8 mouse cellular contexts compared by ENCODE assay signal in genomic region chr15:52808622-52809021, GRCm38 (mm10).
DNase-seq lines count a peak whose midpoint lies in the region; ATAC-seq and TF ChIP-seq lines count a peak whose summit lies in the region.

No protein-coding gene starts in this region.

- TF ChIP-seq CTCF in intestine, postnatal 0 days (IDR thresholded peaks at IDR 0.05; ENCODE audit: low read depth): peak; percentile 53

- H3K4me1 ChIP-seq in intestine, postnatal 0 days (replicated peaks; ENCODE audit: control insufficient read depth, insufficient read depth, low read length): no peaks in the 10 kb centered on the region
- H3K4me1 ChIP-seq in intestine, embryonic 16.5 days (ENCODE audit: control insufficient read depth, insufficient read depth, low read length): no peaks in the 10 kb centered on the region
- no peaks in the 10 kb centered on the region for H3K4me1 ChIP-seq in forebrain, embryonic 10.5 days

- 76% methylated on average over 3 of the region's 3 CpGs for WGBS in intestine, postnatal 0 days
- 76% methylated on average over 3 of the region's 3 CpGs for WGBS in intestine, embryonic 16.5 days
- 79% methylated on average over 3 of the region's 3 CpGs for WGBS in forebrain, embryonic 10.5 days

- no peak for ATAC-seq in intestine, postnatal 0 days
- ATAC-seq in intestine, embryonic 16.5 days: no peak
- ATAC-seq in megakaryocyte, adult 5-6 weeks (ENCODE audit: poor library complexity, severe bottlenecking): no peak

- no peak overlapping the region for H3K4me2 ChIP-seq in intestine, postnatal 0 days (replicated peaks; ENCODE audit: low read depth)
- no peak overlapping the region for H3K4me2 ChIP-seq in intestine, embryonic 16.5 days (ENCODE audit: low read depth, low read length)

- H3K9ac ChIP-seq in intestine, postnatal 0 days (ENCODE audit: low read depth, low read length): no peak overlapping the region
- H3K9ac ChIP-seq in intestine, embryonic 16.5 days (ENCODE audit: low read depth, low read length): no peak overlapping the region

- no peak overlapping the region for H3K4me3 ChIP-seq in intestine, postnatal 0 days (ENCODE audit: low read depth, low read length)
- no peak overlapping the region for H3K4me3 ChIP-seq in intestine, embryonic 16.5 days (ENCODE audit: low read length)
- H3K4me3 ChIP-seq in forebrain, embryonic 10.5 days: no peak overlapping the region

- H3K27me3 ChIP-seq in intestine, postnatal 0 days (replicated peaks; ENCODE audit: control insufficient read depth, insufficient read depth, low read length): no peaks in the 10 kb centered on the region
- H3K27me3 ChIP-seq in intestine, embryonic 16.5 days (replicated peaks; ENCODE audit: control insufficient read depth, insufficient read depth, low read length): no peaks in the 10 kb centered on the region
- H3K27me3 ChIP-seq in forebrain, embryonic 10.5 days (ENCODE audit: poor library complexity, severe bottlenecking): no peaks in the 10 kb centered on the region

- H3K36me3 ChIP-seq in intestine, postnatal 0 days (ENCODE audit: control insufficient read depth, insufficient read depth): no peaks in the 10 kb centered on the region
- H3K36me3 ChIP-seq in intestine, embryonic 16.5 days (ENCODE audit: control insufficient read depth, insufficient read depth, low read length): no peaks in the 10 kb centered on the region
- H3K36me3 ChIP-seq in forebrain, embryonic 10.5 days (replicated peaks): no peaks in the 10 kb centered on the region

- no peaks in the 10 kb centered on the region for H3K9me3 ChIP-seq in intestine, postnatal 0 days (ENCODE audit: control insufficient read depth)
- no peaks in the 10 kb centered on the region for H3K9me3 ChIP-seq in intestine, embryonic 16.5 days (ENCODE audit: control insufficient read depth, low read length)
- no peaks in the 10 kb centered on the region for H3K9me3 ChIP-seq in forebrain, embryonic 10.5 days

- DNase-seq in right cerebral cortex, adult 18-20 months: peak; percentile 9
- no peak for DNase-seq in right cerebral cortex, postnatal 10 days (ENCODE audit: low spot score in 2 of 2)
- peak; percentile 56 to 60 for DNase-seq in cerebellum, postnatal 14 days
- peak; percentile 35 for DNase-seq in naive thymus-derived CD4-positive, alpha-beta T cell, adult 2 months (ENCODE audit: low read depth)
- no peak for DNase-seq in forebrain, embryonic 10.5 days (ENCODE audit: extremely low spot score, low spot score)

- H3K27ac ChIP-seq in intestine, postnatal 0 days (ENCODE audit: low read depth, low read length): no peak overlapping the region
- H3K27ac ChIP-seq in intestine, embryonic 16.5 days (ENCODE audit: low read length): no peak overlapping the region
- no peak overlapping the region for H3K27ac ChIP-seq in forebrain, embryonic 10.5 days

Comparison
In these comparisons a context has a peak if more than half of its experiments do, and no peak if none do; other contexts are left out.
1. DNase-seq: peak in right cerebral cortex, adult 18-20 months (single experiment), cerebellum, postnatal 14 days (2 of 2) and naive thymus-derived CD4-positive, alpha-beta T cell, adult 2 months (single experiment); none in right cerebral cortex, postnatal 10 days (0 of 2) and forebrain, embryonic 10.5 days (single experiment).